Mouse (Mus musculus) ES-E14 (cell line): Measurements from ENCODE around the gene Mbd3. TPM values are rescaled to one million over a fixed set of nuclear protein-coding genes. Genes with fewer than 3 reads are reported as not detected.

Experiments
- DNase-seq: peaks from one replicate; pipeline ENCODE4 v3.0.0-alpha.2; 2013; ENCODE audit warnings: low read depth, low spot score
- H3K27ac ChIP-seq: 2 replicates; pipeline ENCODE4 v1.5.1; 2012; ENCODE audit warnings: low read depth, mild to moderate bottlenecking, low read length, moderate library complexity, mixed read lengths; ENCODE audit not compliant: poor library complexity, insufficient read depth, severe bottlenecking
- H3K36me3 ChIP-seq: 2 replicates; pipeline ENCODE4 v1.6.1; 2012; ENCODE audit warnings: mild to moderate bottlenecking, low read length, moderate library complexity, mixed read lengths; ENCODE audit not compliant: control insufficient read depth, poor library complexity, insufficient read depth, severe bottlenecking
- H3K4me1 ChIP-seq, 2 experiments: fragments of 150-350 bp in 1 of 2; sonication (generic) in 1 of 2; 2 replicates each; pipeline ENCODE4 v1.6.1; 2012; ENCODE audit warnings: low read length in 2 of 2, mild to moderate bottlenecking in 1 of 2, mixed read lengths in 1 of 2; ENCODE audit not compliant: control insufficient read depth in 2 of 2, insufficient read depth in 2 of 2, poor library complexity in 1 of 2
- H3K4me3 ChIP-seq, 2 experiments: fragments of 150-350 bp in 1 of 2; sonication (generic) in 1 of 2; 2 replicates each; pipeline ENCODE4 v1.5.1; 2012; ENCODE audit warnings: low read length in 2 of 2, low read depth in 1 of 2, mild to moderate bottlenecking in 1 of 2, mixed read lengths in 1 of 2; ENCODE audit not compliant: insufficient read depth in 1 of 2, poor library complexity in 1 of 2, severe bottlenecking in 1 of 2
- H3K9ac ChIP-seq: 2 replicates; pipeline ENCODE4 v1.6.1; 2012; ENCODE audit warnings: low read depth, mild to moderate bottlenecking, low read length, mixed read lengths; ENCODE audit not compliant: poor library complexity, insufficient read depth, severe bottlenecking
- H3K9me3 ChIP-seq: fragments of 150-350 bp; sonication (generic); 2 replicates; pipeline ENCODE4 v1.6.1; 2012; ENCODE audit warnings: low read depth, mild to moderate bottlenecking, low read length; ENCODE audit not compliant: control insufficient read depth, insufficient read depth
- CHD2 ChIP-seq: IDR thresholded peaks from 2 replicates; pipeline ENCODE4 v1.6.1; 2014; ENCODE audit warnings: mild to moderate bottlenecking, low read depth, low read length, inconsistent platforms
- HCFC1 ChIP-seq: IDR thresholded peaks from 2 replicates; pipeline ENCODE4 v1.6.1; 2012; ENCODE audit warnings: low read length, inconsistent platforms, borderline replicate concordance; ENCODE audit not compliant: insufficient read depth
- MAFK ChIP-seq: IDR thresholded peaks from 2 replicates; pipeline ENCODE4 v1.6.1; 2014; ENCODE audit warnings: mild to moderate bottlenecking, low read depth, low read length, inconsistent platforms; ENCODE audit not compliant: insufficient read depth
- ZC3H11A ChIP-seq: IDR thresholded peaks from 2 replicates; pipeline ENCODE4 v1.6.1; 2012; ENCODE audit warnings: low read depth, mild to moderate bottlenecking, inconsistent platforms, low read length, borderline replicate concordance
- ZNF384 ChIP-seq: IDR thresholded peaks from 2 replicates; pipeline ENCODE4 v1.6.1; 2012; ENCODE audit warnings: low read depth, low read length, inconsistent platforms
- in situ Hi-C, 2 experiments: fragments of 600-800 bp; cut with MboI; formaldehyde crosslinking; loops; one replicate each; pipeline ENCODE4 v1.15.1; 2025; ENCODE audit warnings: low sequenced_read_pairs in 2 of 2, inconsistent platforms in 1 of 2; ENCODE audit not compliant: unreplicated experiment in 2 of 2
- total RNA-seq: library from RNA; depleted of rRNA; stranded (reverse); fragments of 300-350 nt; gene quantifications from 2 replicates; pipeline ENCODE4 v1.2.3, GENCODE M21; 2012

The Mbd3 gene
- total RNA-seq, 1 experiment = 131 TPM

- TF ChIP-seq ZNF384 = no peak
- no peak for TF ChIP-seq HCFC1
- no peak for TF ChIP-seq ZC3H11A
- TF ChIP-seq CHD2 = no peak
- Histone ChIP-seq H3K36me3 (no peaks in the 10 kb centered on the region), H3K4me1 (peaks cover 0 to 11% of the 10 kb centered on the region in 2 experiments; a peak in 3 of 4 replicates), H3K9me3 (no peaks in the 10 kb centered on the region), H3K9ac (no peak overlapping the region), H3K27ac (no peak overlapping the region), H3K4me3 (peak overlapping the region; percentile 4 to 43; a peak in 3 of 4 replicates)
- in situ Hi-C loops = no loop called here
- DNase-seq = peak; percentile 78
These were observed 36.9 kb upstream of the Mbd3 start for GRCm38 (mm10) chr10:80436276-80436675.

- no peak overlapping the region for H3K9ac ChIP-seq
- no peak for DNase-seq
- H3K36me3 ChIP-seq = no peaks in the 10 kb centered on the region
- TF ChIP-seq CHD2 = no peak
- H3K4me3 ChIP-seq = no peak overlapping the region
- no peak overlapping the region for H3K27ac ChIP-seq
- no peaks in the 10 kb centered on the region for H3K9me3 ChIP-seq
- in situ Hi-C loops = no loop called here
- H3K4me1 ChIP-seq = peaks cover 0 to 13% of the 10 kb centered on the region in 2 experiments; a peak in 3 of 4 replicates
These were observed 36.4 kb upstream of the Mbd3 start for GRCm38 (mm10) chr10:80435764-80436163.

- no peaks in the 10 kb centered on the region for H3K9me3 ChIP-seq
- peaks cover 6% of the 10 kb centered on the region; the same call in 1 of the 2 replicates for H3K36me3 ChIP-seq
- no peak for TF ChIP-seq HCFC1
- no peak for TF ChIP-seq CHD2
- no peak for TF ChIP-seq ZNF384
- no peak for TF ChIP-seq ZC3H11A
- no peak for TF ChIP-seq MAFK
- no peak overlapping the region for H3K27ac ChIP-seq
- peak overlapping the region; percentile 25; the same call in 1 of the 2 replicates for H3K9ac ChIP-seq
- DNase-seq = no peak
- in situ Hi-C loops = no loop called here
- peaks cover 0 to 13% of the 10 kb centered on the region in 2 experiments; a peak in 3 of 4 replicates for H3K4me1 ChIP-seq
- H3K4me3 ChIP-seq = no peak overlapping the region
These were observed 35.5 kb upstream of the Mbd3 start for GRCm38 (mm10) chr10:80434823-80435222.

- Histone ChIP-seq H3K9ac (peak overlapping the region; percentile 52; the same call in 1 of the 2 replicates), H3K36me3 (peaks cover 10% of the 10 kb centered on the region), H3K4me1 (peaks cover 0 to 13% of the 10 kb centered on the region in 2 experiments; a peak in 3 of 4 replicates), H3K4me3 (peak overlapping the region; percentile 43 to 49), H3K27ac (no peak overlapping the region; the same call in 1 of the 2 replicates), H3K9me3 (no peaks in the 10 kb centered on the region)
- no peak for DNase-seq
- in situ Hi-C loops = no loop called here
- no peak for TF ChIP-seq MAFK
- no peak for TF ChIP-seq ZNF384
- no peak for TF ChIP-seq HCFC1
- TF ChIP-seq ZC3H11A = no peak
- TF ChIP-seq CHD2 = no peak
These were observed 34.9 kb upstream of the Mbd3 start for GRCm38 (mm10) chr10:80434233-80434592.
